Mouse (Mus musculus) spleen, postnatal 0 days (tissue): ENCODE results near the gene Pros1. TPM values are rescaled to one million over a fixed set of nuclear protein-coding genes. Genes with fewer than 3 reads are reported as not detected.

Experiments used
- polyA plus RNA-seq: library from polyadenylated mRNA; unstranded; fragments of >200 nt; fragmentation: Nextera tagmentation; extraction: Ambion mirVana; gene quantifications from 2 replicates; pipeline ENCODE4 v1.2.1, GENCODE M21; 2015

Pros1 gene
- 14.8 and 18.9 TPM in 2 replicates for polyA plus RNA-seq

GRCm38 (mm10) chr16:62854191-62855068, at the start of gene Pros1:
Gene Pros1 (plus strand): TSS chr16:62854307.

GRCm38 (mm10) chr16:62814491-62814890, 39.6 kb upstream of the Pros1 start, which contains the start of gene Stx19:
Gene Stx19 (plus strand): TSS chr16:62814676.

GRCm38 (mm10) chr16:62846498-62847312, 7.4 kb upstream of the Pros1 start, which contains the start of gene Arl13b:
Gene Arl13b (minus strand): TSS chr16:62847040.

Other genes with a start within 250 kb of the Pros1 start
- gene Nsun3, start 67.5 kb upstream of the Pros1 start, polyA plus RNA-seq = 6.8 and 7.1 TPM in 2 replicates
- gene Stx19, start 39.6 kb upstream of the Pros1 start, polyA plus RNA-seq = 0.25 and 0.27 TPM in 2 replicates
- 7.9 and 10.6 TPM in 2 replicates for gene Arl13b, start 7.3 kb upstream of the Pros1 start, polyA plus RNA-seq